Mouse (Mus musculus): ENCODE results near the gene Dpep1.

DNA sequence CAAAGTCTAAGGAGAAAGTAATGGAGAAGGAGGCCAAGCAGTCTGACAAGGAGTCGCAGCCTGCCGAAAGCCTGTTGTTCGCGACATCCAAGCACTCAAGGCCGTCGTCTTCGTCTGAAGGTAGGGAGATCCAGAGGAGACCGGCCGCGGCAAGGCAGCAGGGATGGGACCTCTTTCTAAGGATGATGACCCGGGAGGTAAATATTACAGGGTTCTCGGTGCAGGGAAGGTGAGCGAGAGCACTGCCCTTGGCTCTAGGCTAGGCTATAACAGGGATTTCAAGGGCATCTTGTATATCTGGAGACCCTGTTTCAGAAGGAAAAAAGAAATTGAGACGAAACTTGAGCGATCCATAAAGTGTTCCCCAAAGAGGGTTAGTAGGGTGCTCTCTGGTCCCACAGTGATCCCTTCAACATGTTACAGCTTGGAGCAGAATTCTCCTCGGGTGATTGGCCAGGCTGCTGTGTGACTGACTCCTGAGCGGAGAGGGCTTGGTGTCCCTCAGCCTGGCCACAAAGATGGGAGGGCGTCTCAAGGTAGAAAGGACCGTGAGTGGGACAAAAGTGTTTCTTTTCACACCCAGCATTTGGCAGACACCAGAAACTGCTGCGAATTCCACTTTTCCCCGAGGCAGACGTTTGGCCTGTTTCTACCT lies 27.2 kb downstream of the Dpep1 start:
- TF ChIP-seq CTCF (IDR thresholded peaks at IDR 0.05; ENCODE audit: low read depth) = no peak
- no peak for TF ChIP-seq EP300 (IDR thresholded peaks at IDR 0.05; ENCODE audit: low read depth)

Measured in heart, postnatal 0 days (tissue).